Mouse (Mus musculus) embryo, embryonic 11 days (tissue): ENCODE data around the gene Dclk1.

ENCODE experiments used
- DNase-seq: peaks from one replicate; pipeline ENCODE4 v3.0.0-alpha.2; 2015

Dclk1 gene

GRCm38 (mm10) chr3:55461685-55462655, 219.8 kb downstream of the Dclk1 start:
- DNase-seq, result peak; percentile 78

DNA sequence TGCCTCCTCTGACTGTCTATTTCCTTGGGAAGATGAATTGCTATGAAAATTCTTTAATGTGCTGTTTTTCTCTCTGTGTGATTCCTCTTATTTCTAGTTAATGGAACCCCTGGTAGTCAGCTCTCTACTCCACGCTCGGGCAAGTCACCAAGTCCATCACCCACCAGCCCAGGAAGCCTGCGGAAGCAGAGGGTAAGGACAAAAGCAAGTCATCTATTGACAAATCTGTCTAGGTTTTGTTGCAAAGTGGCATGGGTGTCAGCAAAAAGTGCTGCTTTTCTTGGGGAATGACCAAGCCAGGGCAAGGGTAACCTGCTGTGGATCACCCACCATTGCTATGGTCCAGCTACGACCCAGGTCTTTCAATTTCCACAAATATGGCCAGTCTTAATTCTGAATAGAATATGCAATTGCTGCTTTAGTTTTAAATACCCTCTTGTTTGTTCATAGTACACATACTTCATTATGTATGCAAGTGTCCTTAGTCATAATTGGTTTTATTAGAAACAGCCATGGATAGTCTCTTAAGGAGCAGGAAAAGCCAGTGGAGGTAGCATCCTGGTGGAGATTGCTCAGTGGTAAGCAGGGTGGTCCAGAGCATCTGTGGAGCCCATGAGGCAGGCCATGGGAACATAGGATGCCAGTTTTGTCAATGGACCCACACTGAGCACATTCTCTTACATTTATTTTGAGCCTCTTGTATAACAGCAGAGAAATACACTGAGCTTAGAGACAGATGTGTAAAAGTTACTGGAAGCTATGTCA, 220.9 kb downstream of the Dclk1 start:
- DNase-seq, result no peak

- no peak for DNase-seq
These were observed 222.1 kb downstream of the Dclk1 start for GRCm38 (mm10) chr3:55464226-55464625.

GRCm38 (mm10) chr3:55465785-55466184, 223.6 kb downstream of the Dclk1 start:
- DNase-seq, result no peak

DNA sequence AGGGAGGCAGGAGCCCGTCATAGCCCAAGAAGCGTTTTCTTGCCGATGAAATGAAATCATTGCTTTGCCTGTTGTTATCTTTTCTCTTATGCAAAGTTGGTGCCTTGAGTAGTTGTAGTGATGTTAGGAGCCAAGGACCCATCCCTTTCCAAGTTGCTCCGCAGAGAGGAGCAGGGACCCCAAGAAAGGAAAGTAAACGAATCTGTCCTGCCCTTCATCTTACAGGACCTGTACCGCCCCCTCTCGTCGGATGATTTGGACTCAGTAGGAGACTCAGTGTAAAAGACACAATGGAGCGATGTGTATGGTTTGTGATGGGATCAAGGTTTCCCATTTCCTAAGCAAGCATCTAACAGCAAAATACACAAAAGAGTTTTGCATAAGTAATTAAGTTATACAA, 224.2 kb downstream of the Dclk1 start:
- no peak for DNase-seq

GRCm38 (mm10) chr3:55472110-55472509, 229.9 kb downstream of the Dclk1 start, which contains the start of gene Gm21954:
TSS of gene Gm21954 (minus strand) at chr3:55472210.
- no peak for DNase-seq

DNA sequence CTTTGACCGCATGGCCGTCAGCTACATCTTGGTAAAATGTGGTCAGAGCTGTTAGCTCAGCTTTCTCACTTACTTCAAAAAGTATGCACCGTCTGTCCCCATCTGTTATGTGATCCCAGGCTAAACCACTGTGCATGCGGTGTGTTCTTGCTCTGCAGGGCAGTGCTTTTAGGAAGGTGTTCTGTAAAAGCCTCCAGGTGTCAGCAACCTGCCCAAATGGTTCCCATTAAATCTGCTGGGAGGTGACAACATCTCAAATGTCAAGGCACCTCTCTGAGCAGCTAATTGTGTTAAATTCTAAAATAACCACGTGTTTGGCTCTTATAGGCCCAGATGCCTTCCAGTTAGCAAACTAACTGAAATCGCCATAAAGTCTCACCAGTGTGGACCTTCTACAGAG, 231.0 kb downstream of the Dclk1 start:
- peak; percentile 34 for DNase-seq

DNA sequence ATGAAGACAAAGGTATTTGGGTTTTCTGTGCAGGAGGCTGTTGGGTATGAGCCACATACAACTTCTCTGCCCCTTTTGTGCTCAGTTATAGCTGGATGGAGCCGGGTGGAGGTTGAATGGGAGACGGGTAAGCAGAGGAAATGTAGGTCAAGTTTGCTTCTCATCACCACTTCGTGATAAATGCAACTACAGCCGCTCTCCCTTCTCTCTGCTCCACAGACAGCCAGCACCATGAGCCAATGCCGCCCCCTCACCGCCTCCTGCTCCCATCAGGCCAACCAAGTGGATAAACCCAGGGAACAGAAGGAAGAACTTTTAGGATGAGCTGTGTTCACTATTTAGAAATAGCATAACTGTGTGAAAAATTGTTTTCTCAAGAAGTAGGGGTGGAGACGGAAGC, 234.5 kb downstream of the Dclk1 start:
- DNase-seq, result no peak

DNA sequence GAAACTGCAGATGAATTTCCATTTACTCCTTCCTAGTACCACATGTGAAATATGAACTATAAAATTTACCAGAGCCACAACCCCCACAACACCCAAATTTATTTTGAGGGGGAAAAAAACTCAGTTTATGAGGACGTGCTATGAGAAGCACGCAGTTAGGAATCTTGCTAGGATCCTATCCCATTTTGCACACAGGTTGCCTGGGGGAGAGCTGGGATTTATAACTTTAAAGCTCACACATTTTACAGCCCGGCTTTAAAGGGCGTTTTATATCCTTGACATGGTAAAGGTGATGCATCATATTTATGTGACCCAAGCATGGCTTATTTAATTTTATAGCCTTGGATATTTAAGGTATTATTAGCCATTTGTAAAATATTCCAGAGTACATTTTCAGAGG, 237.1 kb downstream of the Dclk1 start:
- DNase-seq, result no peak

DNA sequence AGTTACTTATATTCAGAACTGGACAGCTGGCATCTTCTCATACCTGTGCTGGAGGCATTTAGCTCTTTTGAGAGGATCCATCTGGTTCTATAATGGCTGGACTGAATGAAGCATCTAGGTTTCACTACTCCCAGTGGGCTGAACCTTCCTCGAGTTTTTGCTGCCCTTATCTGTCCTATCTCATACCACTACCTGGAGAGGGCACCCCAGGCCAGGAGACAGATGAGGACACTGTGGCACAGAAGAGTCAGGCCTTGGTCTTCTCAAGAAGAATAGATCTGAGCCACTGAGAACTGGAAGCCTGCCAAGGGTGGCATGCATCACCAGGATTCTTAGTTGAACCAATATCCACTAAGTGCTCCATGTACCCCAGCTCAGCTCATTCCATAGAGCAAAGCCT, 239.0 kb downstream of the Dclk1 start:
- no peak for DNase-seq

- DNase-seq, result no peak
These were observed 241.2 kb downstream of the Dclk1 start for GRCm38 (mm10) chr3:55483328-55483727.

DNA sequence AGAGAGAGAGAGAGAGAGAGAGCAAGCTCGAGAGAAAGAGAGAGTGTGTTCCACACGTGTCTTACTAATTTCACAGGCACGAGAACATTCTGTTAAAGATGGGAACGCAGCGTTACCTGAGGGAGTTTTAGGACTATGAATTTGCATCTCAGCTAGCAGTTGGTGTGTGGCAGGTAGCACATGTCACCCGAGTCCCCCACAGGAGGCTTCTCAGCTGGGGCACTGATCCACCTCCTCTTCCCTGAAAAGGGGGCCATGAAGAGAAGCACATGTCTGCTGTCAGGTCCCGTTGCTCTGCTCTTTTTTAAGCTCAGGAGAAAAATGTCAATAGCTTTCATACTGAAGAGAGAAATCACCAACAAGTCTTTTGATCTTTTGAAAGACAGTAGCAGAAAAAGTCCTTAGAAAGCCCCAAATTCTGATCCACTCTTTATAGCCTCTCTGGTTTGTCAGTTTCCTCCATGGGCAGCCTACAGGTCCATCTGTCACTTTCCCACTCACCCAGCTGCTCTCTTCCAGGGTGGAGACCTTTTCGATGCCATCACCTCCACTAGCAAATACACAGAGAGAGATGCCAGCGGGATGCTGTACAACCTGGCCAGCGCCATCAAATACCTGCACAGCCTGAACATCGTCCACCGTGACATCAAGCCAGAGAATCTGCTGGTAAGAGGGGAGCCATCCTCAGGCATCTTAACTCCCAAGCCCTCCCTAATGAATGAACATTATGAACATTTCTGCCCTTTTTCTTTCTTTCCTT, 247.2 kb downstream of the Dclk1 start:
- no peak for DNase-seq

DNA sequence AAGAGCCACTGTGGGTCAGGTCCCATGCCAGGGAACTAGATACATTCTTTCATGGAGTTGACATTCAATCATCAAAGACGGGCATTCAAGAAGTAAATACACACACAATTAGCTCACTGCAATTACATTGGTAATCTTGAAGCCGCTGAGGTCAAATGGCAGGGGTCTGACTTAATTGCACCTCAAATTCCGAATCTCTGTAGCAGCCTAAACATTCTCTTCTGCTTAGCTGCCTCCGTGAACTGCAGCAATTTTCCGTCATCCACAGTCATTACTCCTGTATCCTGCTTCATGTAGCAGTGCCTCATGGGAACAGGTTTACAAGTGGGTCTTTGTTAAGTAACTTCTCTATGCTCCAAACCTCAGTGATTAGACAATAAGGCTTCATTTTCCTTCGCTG, 249.9 kb downstream of the Dclk1 start:
- DNase-seq, result no peak

GRCm38 (mm10) chr3:55494348-55494747, 252.2 kb downstream of the Dclk1 start:
- no peak for DNase-seq

- DNase-seq, result no peak
These were observed 253.1 kb downstream of the Dclk1 start for GRCm38 (mm10) chr3:55495231-55495630.

GRCm38 (mm10) chr3:55495866-55496265, 253.7 kb downstream of the Dclk1 start:
- DNase-seq, result peak; percentile 54

DNA sequence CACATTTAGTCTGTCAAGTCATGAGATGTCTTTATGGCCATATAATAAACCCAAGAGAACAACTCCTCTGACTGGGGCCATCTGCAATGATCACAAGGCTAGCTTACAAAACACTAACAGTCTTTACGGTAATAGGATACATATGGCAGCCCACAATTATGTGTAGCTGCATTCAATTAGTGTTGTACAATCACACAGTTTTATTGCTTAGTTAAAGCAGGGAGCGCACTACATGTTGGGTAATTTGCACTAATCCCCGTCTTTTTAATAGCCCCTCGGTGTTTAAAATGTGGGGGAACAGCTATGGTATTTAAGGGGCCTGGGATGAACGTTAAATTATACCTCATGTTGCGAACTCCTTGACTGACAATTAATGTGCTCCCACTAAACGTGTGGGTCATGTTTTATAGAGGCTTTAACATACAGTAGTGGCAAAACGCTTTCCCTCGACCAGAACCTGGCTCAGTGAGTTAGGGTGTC, 254.3 kb downstream of the Dclk1 start:
- DNase-seq, result peak; percentile 49

DNA sequence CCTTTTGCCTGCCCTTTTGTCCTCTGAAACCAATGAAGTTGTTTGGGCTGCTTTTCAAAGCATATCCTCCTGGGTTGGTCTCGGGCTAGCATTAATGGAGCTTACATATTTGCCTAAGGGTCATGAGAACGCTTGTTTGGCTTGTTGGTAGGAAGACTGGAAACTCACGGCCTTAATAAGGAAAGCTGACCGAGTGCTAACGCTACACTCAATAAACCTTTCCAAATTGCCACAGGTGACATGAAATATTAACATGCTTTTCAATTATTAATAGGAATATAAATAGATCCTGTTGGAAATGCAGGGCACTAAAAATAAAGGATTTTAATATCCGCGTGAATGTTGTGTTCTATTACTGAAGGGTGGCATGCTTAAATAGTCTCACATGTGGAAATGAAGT, 257.1 kb downstream of the Dclk1 start:
- no peak for DNase-seq

DNA sequence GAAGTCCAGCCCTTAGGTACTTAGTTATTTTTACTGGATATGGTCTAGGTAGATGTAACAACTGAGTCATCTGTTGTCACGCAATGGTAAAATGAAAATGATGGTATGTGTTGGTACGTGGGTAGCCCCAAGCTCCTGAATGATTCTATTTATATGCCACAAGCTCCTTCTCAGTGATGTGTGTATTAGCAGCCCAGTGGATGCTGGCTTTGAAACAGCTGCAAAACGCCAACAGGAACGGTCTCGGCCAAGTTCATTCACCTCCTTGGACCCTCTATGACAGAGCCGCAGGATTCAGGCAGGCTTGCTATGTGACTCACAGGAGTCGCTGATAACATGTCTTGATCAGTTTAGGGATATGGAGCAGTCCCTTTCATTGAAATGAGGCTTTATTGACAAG, 268.0 kb downstream of the Dclk1 start:
- DNase-seq, result no peak

- no peak for DNase-seq
These were observed 269.5 kb downstream of the Dclk1 start for GRCm38 (mm10) chr3:55511658-55512057.

DNA sequence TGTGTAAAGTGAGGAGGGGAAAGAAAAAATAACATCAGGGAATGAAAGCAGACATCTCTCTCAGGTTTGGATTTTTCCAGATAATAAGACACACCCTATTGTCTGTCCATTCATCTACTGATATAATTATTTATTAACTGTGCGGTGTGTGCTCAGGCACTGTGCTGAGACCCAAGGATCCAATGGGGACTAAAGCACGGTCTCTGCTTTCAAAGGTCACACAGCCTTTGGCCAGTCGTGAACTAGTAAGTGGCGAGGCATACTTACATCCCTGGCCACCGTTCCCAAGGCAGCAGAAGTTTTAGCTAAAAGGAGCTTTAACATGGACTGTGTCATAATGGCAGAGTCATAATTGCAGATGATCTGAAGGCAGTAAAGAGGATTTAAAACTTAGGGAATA, 273.8 kb downstream of the Dclk1 start:
- DNase-seq, result no peak

DNA sequence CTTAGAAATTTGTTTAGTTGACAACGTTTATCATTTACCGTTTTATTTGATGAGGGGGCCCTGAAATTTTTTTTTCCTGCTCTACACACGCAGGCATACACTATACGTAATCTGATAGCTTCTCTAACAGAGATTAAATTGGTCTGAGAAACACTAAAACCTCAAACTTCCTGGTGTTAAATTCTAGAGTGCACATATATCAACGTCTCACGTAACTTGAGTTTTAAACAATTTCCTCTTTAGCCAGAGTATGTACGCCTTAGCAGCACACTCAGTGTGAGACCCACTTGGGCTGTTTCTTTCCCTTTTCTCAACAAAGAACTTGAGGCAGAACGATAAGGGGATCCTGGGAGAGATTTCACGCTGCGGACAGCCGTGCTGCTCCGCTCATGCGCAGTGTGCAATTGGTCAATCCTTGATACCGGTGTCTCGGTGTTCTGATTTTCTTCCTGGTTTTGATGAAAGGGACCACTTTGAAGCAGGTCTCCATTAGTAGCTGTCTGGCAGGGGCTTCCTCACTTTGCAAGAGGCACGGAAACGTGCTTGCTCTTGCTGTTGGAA, 275.4 kb downstream of the Dclk1 start:
- DNase-seq, result no peak
